Mouse (Mus musculus) spleen, adult 2 months (tissue): ENCODE measurements at regions not wholly inside any gene's neighbourhood (a gene's known extent, or its start where the extent isn't known, plus 50 kb on each side); places are given as distances from the start of the nearest gene placed in this dataset.

Source experiments
- CTCF ChIP-seq: fragments of 200-500 bp; IDR thresholded peaks from 2 replicates; pipeline ENCODE4 v1.5.1; 2011; ENCODE audit warnings: mild to moderate bottlenecking, inconsistent platforms; ENCODE audit not compliant: insufficient read depth, insufficient read length, insufficient replicate concordance; ENCODE audit errors: extremely low read depth
- POLR2A ChIP-seq: fragments of 200-500 bp; IDR thresholded peaks from 2 replicates; pipeline ENCODE4 v1.6.1; 2011; ENCODE audit warnings: low read depth, low read length, inconsistent platforms

DNA sequence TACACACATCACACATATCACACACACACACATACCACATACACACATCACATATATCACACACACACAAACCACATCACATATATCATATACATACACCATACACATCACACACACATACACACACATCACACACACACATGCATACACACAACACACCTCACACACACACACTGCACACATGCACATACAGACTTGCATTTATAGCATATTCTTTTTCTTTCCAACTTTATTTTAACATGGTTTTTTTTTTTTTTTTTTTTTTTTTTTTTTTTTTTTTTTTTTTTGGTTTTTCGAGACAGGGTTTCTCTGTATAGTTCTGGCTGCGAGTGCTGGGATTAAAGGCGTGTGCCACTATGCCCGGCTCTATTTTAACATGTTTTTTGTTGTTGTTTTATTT lies 119.6 kb upstream of the Zfp706 start:
- TF ChIP-seq CTCF, result no peak
- no peak for TF ChIP-seq POLR2A
